Mouse (Mus musculus) macrophage (primary cell): ENCODE data around the gene Oprl1. TPM values are rescaled to one million over a fixed set of nuclear protein-coding genes. Genes with fewer than 3 reads are reported as not detected.

Experiments used
- H3K27ac ChIP-seq: fragments of 350-480 bp; formaldehyde crosslinking; 2 replicates; pipeline ENCODE4 v1.9.0; 2021
- H3K36me3 ChIP-seq: fragments of 350-480 bp; formaldehyde crosslinking; 2 replicates; pipeline ENCODE4 v1.9.0; 2021; ENCODE audit errors: inconsistent target
- H3K4me3 ChIP-seq: fragments of 350-480 bp; formaldehyde crosslinking; 2 replicates; pipeline ENCODE4 v1.9.0; 2021; ENCODE audit errors: inconsistent target
- H3K79me2 ChIP-seq: fragments of 350-480 bp; formaldehyde crosslinking; 2 replicates; pipeline ENCODE4 v1.9.0; 2021; ENCODE audit errors: inconsistent target
- WGBS: methylation state at CpG from one replicate; pipeline ENCODE4 v1.1.7; 2026; ENCODE audit warnings: inconsistent platforms; ENCODE audit not compliant: missing documents; 5-methylcytosine and 5-hydroxymethylcytosine counted together
- polyA plus RNA-seq: library from polyadenylated mRNA; stranded (reverse); fragments of 250-400 nt; gene quantifications from 3 replicates; pipeline ENCODE4 v1.2.4, GENCODE M21; 2018; ENCODE audit warnings: inconsistent platforms

Gene Oprl1
- polyA plus RNA-seq, 1 experiment from 2014 or later: not detected

DNA sequence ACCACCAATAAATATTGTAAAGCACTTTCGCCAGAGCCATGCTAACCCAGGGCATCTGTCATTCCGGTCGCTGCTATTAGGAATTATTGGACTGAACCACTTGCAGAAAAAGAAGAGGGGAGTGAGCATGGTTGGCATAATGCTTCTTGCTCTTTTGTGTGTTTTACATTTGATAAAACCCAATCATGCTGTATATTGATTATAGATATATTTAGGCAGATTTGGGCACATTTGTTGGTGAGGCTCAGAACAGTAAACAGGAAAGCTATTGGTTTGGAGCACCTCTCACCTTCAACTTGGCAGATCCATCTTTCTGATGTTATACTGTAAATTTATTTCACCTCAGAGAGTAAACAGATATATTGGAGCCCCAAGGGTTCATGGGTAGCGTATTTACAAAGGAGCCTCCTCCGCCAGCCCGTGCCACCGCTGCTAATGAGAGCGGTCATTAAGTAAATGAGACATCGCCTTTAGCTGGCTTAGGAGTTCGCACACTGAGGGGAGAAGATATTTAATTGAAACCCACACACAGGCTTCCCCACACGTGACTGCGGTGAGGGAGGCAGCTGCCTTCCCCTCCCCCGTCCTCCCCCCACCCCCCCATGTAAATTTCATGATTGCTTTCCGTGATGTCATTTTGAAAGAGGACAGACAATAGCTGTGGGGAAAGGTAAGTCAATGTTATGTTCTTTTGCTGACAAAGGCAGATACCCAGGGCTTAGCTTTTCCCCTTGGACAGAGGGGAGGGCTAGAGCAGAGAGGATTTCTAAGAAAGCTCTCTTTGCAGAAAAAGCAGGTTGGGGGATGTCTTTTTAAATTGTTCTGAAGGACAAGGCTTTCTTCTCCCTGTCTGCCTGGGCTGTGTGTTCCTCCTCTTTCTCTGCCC, 52.1 kb downstream of the Oprl1 start:
- Histone ChIP-seq H3K4me3 (no peak overlapping the region), H3K79me2 (no peaks in the 10 kb centered on the region), H3K27ac (no peak overlapping the region), H3K36me3 (no peaks in the 10 kb centered on the region)
- WGBS: 68% methylated on average over 12 of the region's 14 CpGs

GRCm38 (mm10) chr2:181768451-181768850, 53.6 kb downstream of the Oprl1 start:
- Histone ChIP-seq H3K36me3 (no peaks in the 10 kb centered on the region), H3K79me2 (no peaks in the 10 kb centered on the region), H3K4me3 (no peak overlapping the region), H3K27ac (no peak overlapping the region)

- Histone ChIP-seq H3K27ac (no peak overlapping the region), H3K36me3 (no peaks in the 10 kb centered on the region), H3K4me3 (no peak overlapping the region), H3K79me2 (no peaks in the 10 kb centered on the region)
- WGBS: 91% methylated on average over 2 of the region's 2 CpGs
Observed at GRCm38 (mm10) chr2:181769397-181769796, 54.6 kb downstream of the Oprl1 start.

Other genes starting within 250 kb of the Oprl1 start
- not detected in 3 replicates for gene Abhd16b, start 221.8 kb upstream of the Oprl1 start, polyA plus RNA-seq
- 36.4 to 66.4 TPM (median 47.0 TPM) in 3 replicates for gene Tpd52l2, start 217.9 kb upstream of the Oprl1 start, polyA plus RNA-seq
- gene Dnajc5, start 194.5 kb upstream of the Oprl1 start, polyA plus RNA-seq: 50.7 to 68.7 TPM (median 60.0 TPM) in 3 replicates
- 32.9 to 57.2 TPM (median 33.9 TPM) in 3 replicates for gene Uckl1, start 130.1 kb upstream of the Oprl1 start, polyA plus RNA-seq
- 34.2 to 55.4 TPM (median 34.6 TPM) in 3 replicates for gene Prpf6, start 123.1 kb upstream of the Oprl1 start, polyA plus RNA-seq
- 6.0 to 12.6 TPM (median 6.7 TPM) in 3 replicates for gene Zfp512b, start 122.2 kb upstream of the Oprl1 start, polyA plus RNA-seq
- gene Samd10, start 115.8 kb upstream of the Oprl1 start, polyA plus RNA-seq: 2.1 to 3.8 TPM (median 2.8 TPM) in 3 replicates
- not detected in 3 replicates for gene Gm29797, start 58.0 kb upstream of the Oprl1 start, polyA plus RNA-seq
- gene Sox18, start 43.4 kb upstream of the Oprl1 start, polyA plus RNA-seq: 0.15 TPM in 1 of 3 replicates, not detected in the others
- 1.5 to 3.2 TPM (median 1.9 TPM) in 3 replicates for gene Tcea2, start 34.7 kb upstream of the Oprl1 start, polyA plus RNA-seq
- gene Rgs19, start 21.0 kb upstream of the Oprl1 start, polyA plus RNA-seq: 74.5 to 107 TPM (median 89.4 TPM) in 3 replicates
- gene Lkaaear1, start 16.6 kb upstream of the Oprl1 start, polyA plus RNA-seq: not detected in 3 replicates
- gene Myt1, start 48.3 kb downstream of the Oprl1 start, polyA plus RNA-seq: not detected in 3 replicates
- 8.6 to 22.6 TPM (median 14.6 TPM) in 3 replicates for gene Pcmtd2, start 122.8 kb downstream of the Oprl1 start, polyA plus RNA-seq
- gene Polr3k, start 149.3 kb downstream of the Oprl1 start, polyA plus RNA-seq: 15.1 to 23.4 TPM (median 15.2 TPM) in 3 replicates